Mouse (Mus musculus): ENCODE measurements around the gene Gm7030. TPM values are rescaled to one million over a fixed set of nuclear protein-coding genes. Genes with fewer than 3 reads are reported as not detected.
"Not testable (repeated sequence)": the region's sequence is repeated elsewhere in the genome, so short reads cannot be mapped to it uniquely, and the experiment has no call there.

Gm7030 gene
- not detected in 2 replicates for polyA plus RNA-seq (2015; fragmentation: Nextera tagmentation; extraction: Ambion mirVana)

GRCm38 (mm10) chr17:36128968-36129817 lies at the start of gene Gm7030:
Gene Gm7030 (minus strand): TSS chr17:36129425.
- not testable (repeated sequence) for H3K4me1 ChIP-seq (ENCODE audit: control insufficient read depth, insufficient read depth, low read length)

GRCm38 (mm10) chr17:36178938-36179337 lies 49.7 kb upstream of the Gm7030 start:
- Histone ChIP-seq H3K4me3 (ENCODE audit: low read depth, low read length) (peak overlapping the region; percentile 31), H3K9ac (ENCODE audit: low read depth, low read length) (0 out of 2 replicates have a peak overlapping the region, but pooled peaks have one; percentile 14), H3K27me3 (ENCODE audit: control insufficient read depth, insufficient read depth, low read depth, low read length) (peaks cover 12% of the 10 kb centered on the region), H3K4me2 (ENCODE audit: low read length) (peak overlapping the region; percentile 60)
- not testable (repeated sequence) for H3K9me3 ChIP-seq (replicated peaks; ENCODE audit: control insufficient read depth, low read length, poor library complexity, severe bottlenecking); H3K4me1 ChIP-seq (ENCODE audit: control insufficient read depth, insufficient read depth, low read length); H3K36me3 ChIP-seq (ENCODE audit: control insufficient read depth, insufficient read depth, low read length); H3K27ac ChIP-seq (ENCODE audit: low read length); ATAC-seq
- WGBS: under 1% methylated on average over 40 of the region's 40 CpGs

More at GRCm38 (mm10) chr17:36128968-36129817, at the start of gene Gm7030:
- WGBS: 13% methylated on average over 24 of the region's 28 CpGs
- H3K27ac ChIP-seq (ENCODE audit: low read length); H3K9me3 ChIP-seq (replicated peaks; ENCODE audit: control insufficient read depth, low read length, poor library complexity, severe bottlenecking); H3K9ac ChIP-seq (ENCODE audit: low read depth, low read length); H3K27me3 ChIP-seq (ENCODE audit: control insufficient read depth, insufficient read depth, low read depth, low read length); ATAC-seq; H3K4me3 ChIP-seq (ENCODE audit: low read depth, low read length); H3K36me3 ChIP-seq (ENCODE audit: control insufficient read depth, insufficient read depth, low read length); H3K4me2 ChIP-seq (ENCODE audit: low read length): not testable (repeated sequence)

- H3K4me3 ChIP-seq (ENCODE audit: low read depth, low read length); H3K36me3 ChIP-seq (ENCODE audit: control insufficient read depth, insufficient read depth, low read length); H3K4me1 ChIP-seq (ENCODE audit: control insufficient read depth, insufficient read depth, low read length); H3K9me3 ChIP-seq (replicated peaks; ENCODE audit: control insufficient read depth, low read length, poor library complexity, severe bottlenecking); H3K27ac ChIP-seq (ENCODE audit: low read length); H3K9ac ChIP-seq (ENCODE audit: low read depth, low read length); H3K4me2 ChIP-seq (ENCODE audit: low read length); ATAC-seq; H3K27me3 ChIP-seq (ENCODE audit: control insufficient read depth, insufficient read depth, low read depth, low read length): not testable (repeated sequence)
- WGBS: no CpG with 5 or more reads among the region's 2 CpGs
Observed at GRCm38 (mm10) chr17:36176132-36176531, 46.9 kb upstream of the Gm7030 start.

GRCm38 (mm10) chr17:36170287-36170814 lies 41.1 kb upstream of the Gm7030 start:
- WGBS: 31% methylated on average over 1 of the region's 1 CpGs
- Histone ChIP-seq H3K4me2 (ENCODE audit: low read length) (no peak overlapping the region), H3K9me3 (replicated peaks; ENCODE audit: control insufficient read depth, low read length, poor library complexity, severe bottlenecking) (0 out of 2 replicates have a peak, but pooled peaks cover 3% of the 10 kb centered on the region), H3K27me3 (ENCODE audit: control insufficient read depth, insufficient read depth, low read depth, low read length) (peaks cover 39% of the 10 kb centered on the region), H3K4me3 (ENCODE audit: low read depth, low read length) (no peak overlapping the region), H3K9ac (ENCODE audit: low read depth, low read length) (no peak overlapping the region), H3K36me3 (ENCODE audit: control insufficient read depth, insufficient read depth, low read length) (no peaks in the 10 kb centered on the region), H3K4me1 (ENCODE audit: control insufficient read depth, insufficient read depth, low read length) (no peaks in the 10 kb centered on the region), H3K27ac (ENCODE audit: low read length) (no peak overlapping the region)
- no peak for ATAC-seq

- Histone ChIP-seq H3K4me2 (ENCODE audit: low read length) (no peak overlapping the region), H3K27ac (ENCODE audit: low read length) (no peak overlapping the region), H3K36me3 (ENCODE audit: control insufficient read depth, insufficient read depth, low read length) (no peaks in the 10 kb centered on the region), H3K9me3 (replicated peaks; ENCODE audit: control insufficient read depth, low read length, poor library complexity, severe bottlenecking) (0 out of 2 replicates have a peak, but pooled peaks cover 3% of the 10 kb centered on the region), H3K27me3 (ENCODE audit: control insufficient read depth, insufficient read depth, low read depth, low read length) (peaks cover 45% of the 10 kb centered on the region), H3K4me1 (ENCODE audit: control insufficient read depth, insufficient read depth, low read length) (no peaks in the 10 kb centered on the region), H3K9ac (ENCODE audit: low read depth, low read length) (no peak overlapping the region), H3K4me3 (ENCODE audit: low read depth, low read length) (no peak overlapping the region)
- ATAC-seq: no peak
Observed at GRCm38 (mm10) chr17:36169753-36170152, 40.5 kb upstream of the Gm7030 start.

GRCm38 (mm10) chr17:36169094-36169493 lies 39.9 kb upstream of the Gm7030 start:
- WGBS: no CpG with 5 or more reads among the region's 1 CpGs
- H3K4me2 ChIP-seq (ENCODE audit: low read length): not testable (repeated sequence)

GRCm38 (mm10) chr17:36168039-36168652 lies 38.9 kb upstream of the Gm7030 start, which contains the start of gene Gm8909:
Gene Gm8909 (minus strand): TSS chr17:36168537.
- Histone ChIP-seq H3K4me2 (ENCODE audit: low read length) (peak within 1 kb of the TSS; percentile 25), H3K9me3 (replicated peaks; ENCODE audit: control insufficient read depth, low read length, poor library complexity, severe bottlenecking) (0 out of 2 replicates have a peak, but pooled peaks cover 3% of the 10 kb centered on the region), H3K4me3 (ENCODE audit: low read depth, low read length) (peak within 1 kb of the TSS; percentile 12), H3K27ac (ENCODE audit: low read length) (no peak within 1 kb of the TSS), H3K27me3 (ENCODE audit: control insufficient read depth, insufficient read depth, low read depth, low read length) (peaks cover 61% of the 10 kb centered on the region), H3K36me3 (ENCODE audit: control insufficient read depth, insufficient read depth, low read length) (no peaks in the 10 kb centered on the region), H3K9ac (ENCODE audit: low read depth, low read length) (no peak within 1 kb of the TSS), H3K4me1 (ENCODE audit: control insufficient read depth, insufficient read depth, low read length) (no peaks in the 10 kb centered on the region)
- 2% methylated on average over 50 of the region's 63 CpGs for WGBS
- no peak for ATAC-seq

More at GRCm38 (mm10) chr17:36169094-36169493, 39.9 kb upstream of the Gm7030 start:
- not testable (repeated sequence) for H3K9me3 ChIP-seq (replicated peaks; ENCODE audit: control insufficient read depth, low read length, poor library complexity, severe bottlenecking); H3K36me3 ChIP-seq (ENCODE audit: control insufficient read depth, insufficient read depth, low read length); H3K9ac ChIP-seq (ENCODE audit: low read depth, low read length); H3K4me1 ChIP-seq (ENCODE audit: control insufficient read depth, insufficient read depth, low read length); H3K4me3 ChIP-seq (ENCODE audit: low read depth, low read length); ATAC-seq; H3K27ac ChIP-seq (ENCODE audit: low read length)
- H3K27me3 ChIP-seq (ENCODE audit: control insufficient read depth, insufficient read depth, low read depth, low read length): peaks cover 51% of the 10 kb centered on the region

GRCm38 (mm10) chr17:36167306-36168038 lies 38.2 kb upstream of the Gm7030 start:
- peaks cover 61% of the 10 kb centered on the region for H3K27me3 ChIP-seq (ENCODE audit: control insufficient read depth, insufficient read depth, low read depth, low read length)
- no peak overlapping the region for H3K27ac ChIP-seq (ENCODE audit: low read length)
- no peaks in the 10 kb centered on the region for H3K4me1 ChIP-seq (ENCODE audit: control insufficient read depth, insufficient read depth, low read length)
- no peaks in the 10 kb centered on the region for H3K36me3 ChIP-seq (ENCODE audit: control insufficient read depth, insufficient read depth, low read length)
- WGBS: 3% methylated on average over 44 of the region's 51 CpGs
- peak overlapping the region; percentile 25 for H3K4me2 ChIP-seq (ENCODE audit: low read length)
- no peak overlapping the region for H3K9ac ChIP-seq (ENCODE audit: low read depth, low read length)
- peak overlapping the region; percentile 12 for H3K4me3 ChIP-seq (ENCODE audit: low read depth, low read length)
- 0 out of 2 replicates have a peak, but pooled peaks cover 3% of the 10 kb centered on the region for H3K9me3 ChIP-seq (replicated peaks; ENCODE audit: control insufficient read depth, low read length, poor library complexity, severe bottlenecking)
- no peak for ATAC-seq
